ENCODE assay signal across 9 mouse cellular contexts in genomic region chr14:55536116-55536745, GRCm38 (mm10). TPM values are rescaled to one million over a fixed set of nuclear protein-coding genes. Genes with fewer than 3 reads are reported as not detected.
DNase-seq lines count a peak whose midpoint lies in the region; ATAC-seq lines count a peak whose summit lies in the region.
"Had no signal": no experiment of that assay in that cellular context is flagged by ENCODE, and none has a peak within 500 bp of the region (broad histone marks: within the 10 kb centered on the region; RNA-seq: fewer than 3 reads in every experiment).

No protein-coding gene starts in this region.

- peak; percentile 62 to 79 for DNase-seq in cerebellum, postnatal 14 days
- no peak for DNase-seq in cerebellum, adult 11 months
- DNase-seq in liver (peak; percentile 65), adipocyte (ENCODE audit: low spot score) (peak; percentile 44)
- no peak for DNase-seq in liver, embryonic 11.5 days (ENCODE audit: low spot score)
- peak; percentile 78 for DNase-seq in kidney, postnatal 10 days
- DNase-seq in retina, embryonic 14.5 days (ENCODE audit: low spot score), result peak; percentile 73
- no peak for DNase-seq in yolk sac, embryonic 10.5 days (ENCODE audit: low spot score)

- no peak overlapping the region for H3K27ac ChIP-seq in liver, embryonic 11.5 days (ENCODE audit: low read depth, low read length)

- no peaks in the 10 kb centered on the region for H3K9me3 ChIP-seq in liver, embryonic 11.5 days (ENCODE audit: control insufficient read depth, low read length)

- no peak overlapping the region for H3K9ac ChIP-seq in liver, embryonic 11.5 days (ENCODE audit: low read depth, low read length)

- H3K4me1 ChIP-seq in liver, embryonic 11.5 days (replicated peaks; ENCODE audit: control insufficient read depth, insufficient read depth, low read length), result peaks cover 10% of the 10 kb centered on the region

- H3K36me3 ChIP-seq in liver, embryonic 11.5 days (ENCODE audit: control insufficient read depth, insufficient read depth, low read length), result no peaks in the 10 kb centered on the region

- ATAC-seq in liver, embryonic 11.5 days (replicated peaks; ENCODE audit: low FRiP score), result no peak

- H3K27me3 ChIP-seq in liver, embryonic 11.5 days (replicated peaks; ENCODE audit: control insufficient read depth, insufficient read depth, low read length), result 0 out of 2 replicates have a peak, but pooled peaks cover 3% of the 10 kb centered on the region

- WGBS in liver, embryonic 11.5 days, result 48% methylated on average over 6 of the region's 6 CpGs

- no peak overlapping the region for H3K4me3 ChIP-seq in liver, embryonic 11.5 days (ENCODE audit: low read depth, low read length)

- no peak overlapping the region for H3K4me2 ChIP-seq in liver, embryonic 11.5 days

RNA-seq across cellular contexts. Expression of gene Pck2, which starts 3.8 kb away (rescaled TPM):
- polyA plus RNA-seq in liver, embryonic 11.5 days (2014; fragmentation: Nextera tagmentation; extraction: Ambion mirVana), result 49.8 and 50.9 TPM in 2 replicates

RNA-seq across cellular contexts. Expression of gene Nrl, which starts 11.4 kb away (rescaled TPM):
- not detected in 2 replicates for polyA plus RNA-seq in liver, embryonic 11.5 days (2014; fragmentation: Nextera tagmentation; extraction: Ambion mirVana)
- polyA plus RNA-seq: heart, embryonic 14.5 days had no signal

RNA-seq across cellular contexts. Expression of gene Dcaf11, which starts 23.6 kb away (rescaled TPM):
- 72.1 and 73.6 TPM in 2 replicates for polyA plus RNA-seq in liver, embryonic 11.5 days (2014; fragmentation: Nextera tagmentation; extraction: Ambion mirVana)

RNA-seq across cellular contexts. Expression of gene A730061H03Rik, which starts 24.0 kb away (rescaled TPM):
- polyA plus RNA-seq in liver, embryonic 11.5 days (2014; fragmentation: Nextera tagmentation; extraction: Ambion mirVana), result 2.3 and 3.3 TPM in 2 replicates
- polyA plus RNA-seq: heart, embryonic 14.5 days had no signal

RNA-seq across cellular contexts. Expression of gene Cpne6, which starts 26.0 kb away (rescaled TPM):
- polyA plus RNA-seq in liver, embryonic 11.5 days (2014; fragmentation: Nextera tagmentation; extraction: Ambion mirVana), result 0.16 and 0.49 TPM in 2 replicates

Comparison
In these comparisons a context has a peak if more than half of its experiments do, and no peak if none do; other contexts are left out.
1. DNase-seq: peak in cerebellum, postnatal 14 days (2 of 2), liver (single experiment), adipocyte (single experiment), kidney, postnatal 10 days (single experiment) and retina, embryonic 14.5 days (single experiment); none in cerebellum, adult 11 months (single experiment), liver, embryonic 11.5 days (single experiment) and yolk sac, embryonic 10.5 days (single experiment).